Mouse (Mus musculus): ENCODE results near the gene Gimap4.

- TF ChIP-seq CTCF (IDR thresholded peaks at IDR 0.05; ENCODE audit: borderline replicate concordance, insufficient read depth, low read depth, low read length) (no peak), POLR2A (IDR thresholded peaks at IDR 0.05; ENCODE audit: borderline replicate concordance, insufficient read depth, low read length) (no peak)
Observed at GRCm38 (mm10) chr6:48718455-48718854, 34.1 kb downstream of the Gimap4 start, which contains the start of the genes Gm28053 and Gimap7.

All from cerebellum, adult 2 months (tissue).